Mouse (Mus musculus) limb, embryonic 13.5 days (tissue): ENCODE data around the gene Otub1. TPM values are rescaled to one million over a fixed set of nuclear protein-coding genes. Genes with fewer than 3 reads are reported as not detected.
A peak's percentile ranks its signal among the peaks of the same experiment; 100 is the strongest.

ENCODE experiments used
- ATAC-seq: fragments of 200-750 bp; cut with Nextera tagmentation; 2 replicates; pipeline ENCODE4 v1.8.0; 2017; ENCODE audit warnings: low read depth, moderate number of reproducible peaks, moderate TSS enrichment; ENCODE audit not compliant: low FRiP score
- H3K27ac ChIP-seq: fragments of 300-500 bp; sonication (generic); 2 replicates; pipeline ENCODE4 v1.5.1; 2015; ENCODE audit warnings: inconsistent platforms, mild to moderate bottlenecking, moderate library complexity
- H3K27me3 ChIP-seq: fragments of 300-500 bp; sonication (generic); 2 replicates; pipeline ENCODE4 v1.6.1; 2015; ENCODE audit warnings: mild to moderate bottlenecking, inconsistent platforms
- H3K36me3 ChIP-seq: fragments of 300-500 bp; sonication (generic); 2 replicates; pipeline ENCODE4 v1.6.1; 2015; ENCODE audit warnings: inconsistent platforms, mild to moderate bottlenecking, moderate library complexity
- H3K4me1 ChIP-seq: fragments of 300-500 bp; sonication (generic); 2 replicates; pipeline ENCODE4 v1.6.1; 2015; ENCODE audit warnings: inconsistent platforms
- H3K4me2 ChIP-seq: fragments of 300-500 bp; sonication (generic); replicated peaks from 2 replicates; pipeline ENCODE4 v1.6.1; 2015; ENCODE audit warnings: inconsistent platforms, mild to moderate bottlenecking, moderate library complexity
- H3K4me3 ChIP-seq: fragments of 300-500 bp; sonication (generic); 2 replicates; pipeline ENCODE4 v1.5.1; 2015; ENCODE audit warnings: moderate library complexity, mild to moderate bottlenecking, inconsistent platforms
- H3K9ac ChIP-seq: fragments of 300-500 bp; sonication (generic); 2 replicates; pipeline ENCODE4 v1.6.1; 2015; ENCODE audit warnings: mild to moderate bottlenecking, inconsistent platforms
- H3K9me3 ChIP-seq: fragments of 300-500 bp; sonication (generic); 2 replicates; pipeline ENCODE4 v1.6.1; 2016; ENCODE audit warnings: inconsistent platforms
- WGBS: fragments of 180-500 bp; shearing (Covaris S2); methylation state at CpG from one replicate; pipeline ENCODE4 v1.1.7; 2015; 5-methylcytosine and 5-hydroxymethylcytosine counted together
- polyA plus RNA-seq: library from polyadenylated mRNA; unstranded; fragments of >200 nt; fragmentation: Nextera tagmentation; extraction: Ambion mirVana; gene quantifications from 2 replicates; pipeline ENCODE4 v1.2.1, GENCODE M21; 2015

Otub1 gene
- 226 and 229 TPM in 2 replicates for polyA plus RNA-seq

- Histone ChIP-seq H3K4me2 (peak within 1 kb of the TSS; percentile 88), H3K9me3 (no peaks in the 10 kb centered on the region), H3K36me3 (peaks cover 34% of the 10 kb centered on the region), H3K9ac (peak within 1 kb of the TSS; percentile 85), H3K4me1 (peaks cover 27% of the 10 kb centered on the region), H3K27me3 (no peaks in the 10 kb centered on the region), H3K4me3 (peak within 1 kb of the TSS; percentile 87), H3K27ac (peak within 1 kb of the TSS; percentile 95)
- peak; percentile 96 for ATAC-seq
- under 1% methylated on average over 68 of the region's 79 CpGs for WGBS
Measured at GRCm38 (mm10) chr19:7205753-7206736, at the start of gene Otub1. Otub1 (minus strand) TSS chr19:7206316.

GRCm38 (mm10) chr19:7246021-7246420 is 39.9 kb upstream of the Otub1 start:
- no peak overlapping the region for H3K4me3 ChIP-seq
- H3K27ac ChIP-seq: no peak overlapping the region
- H3K36me3 ChIP-seq: no peaks in the 10 kb centered on the region
- WGBS: 67% methylated on average over 3 of the region's 3 CpGs
- H3K9ac ChIP-seq: no peak overlapping the region
- no peak for ATAC-seq
- peaks cover 4% of the 10 kb centered on the region for H3K4me1 ChIP-seq
- H3K4me2 ChIP-seq: no peak overlapping the region
- no peaks in the 10 kb centered on the region for H3K9me3 ChIP-seq
- no peaks in the 10 kb centered on the region for H3K27me3 ChIP-seq

- peaks cover 15% of the 10 kb centered on the region for H3K36me3 ChIP-seq
- H3K9me3 ChIP-seq: no peaks in the 10 kb centered on the region
- H3K4me3 ChIP-seq: peak within 1 kb of the TSS; percentile 73
- H3K9ac ChIP-seq: peak within 1 kb of the TSS; percentile 86
- ATAC-seq: peak; percentile 95
- peaks cover 26% of the 10 kb centered on the region for H3K4me1 ChIP-seq
- peak within 1 kb of the TSS; percentile 73; the same call in 1 of the 2 replicates for H3K27ac ChIP-seq
- under 1% methylated on average over 76 of the region's 80 CpGs for WGBS
- H3K4me2 ChIP-seq: peak within 1 kb of the TSS; percentile 94
- no peaks in the 10 kb centered on the region for H3K27me3 ChIP-seq
Measured at GRCm38 (mm10) chr19:7240782-7241690, 34.9 kb upstream of the Otub1 start, which contains the start of gene Naa40. Naa40 (minus strand) TSS chr19:7241183.

- Histone ChIP-seq H3K27me3 (no peaks in the 10 kb centered on the region), H3K9me3 (no peaks in the 10 kb centered on the region), H3K36me3 (peaks cover 17% of the 10 kb centered on the region), H3K9ac (peak overlapping the region; percentile 86), H3K4me3 (peak overlapping the region; percentile 73), H3K27ac (peak overlapping the region; percentile 73; the same call in 1 of the 2 replicates), H3K4me2 (peak overlapping the region; percentile 94), H3K4me1 (peaks cover 26% of the 10 kb centered on the region)
- 2% methylated on average over 13 of the region's 13 CpGs for WGBS
- no peak for ATAC-seq
Measured at GRCm38 (mm10) chr19:7240291-7240690, 34.2 kb upstream of the Otub1 start.

- peaks cover 17% of the 10 kb centered on the region for H3K36me3 ChIP-seq
- peak overlapping the region; percentile 73 for H3K4me3 ChIP-seq
- peaks cover 26% of the 10 kb centered on the region for H3K4me1 ChIP-seq
- H3K9ac ChIP-seq: peak overlapping the region; percentile 86
- no peaks in the 10 kb centered on the region for H3K9me3 ChIP-seq
- peak overlapping the region; percentile 94 for H3K4me2 ChIP-seq
- 84% methylated on average over 3 of the region's 3 CpGs for WGBS
- H3K27me3 ChIP-seq: no peaks in the 10 kb centered on the region
- no peak overlapping the region; the same call in 1 of the 2 replicates for H3K27ac ChIP-seq
- no peak for ATAC-seq
Measured at GRCm38 (mm10) chr19:7239574-7239973, 33.5 kb upstream of the Otub1 start.

GRCm38 (mm10) chr19:7236742-7237141 is 30.6 kb upstream of the Otub1 start:
- 89% methylated on average over 4 of the region's 4 CpGs for WGBS
- Histone ChIP-seq H3K4me3 (no peak overlapping the region), H3K9ac (no peak overlapping the region), H3K4me1 (peaks cover 26% of the 10 kb centered on the region), H3K9me3 (no peaks in the 10 kb centered on the region), H3K27me3 (no peaks in the 10 kb centered on the region), H3K36me3 (peaks cover 42% of the 10 kb centered on the region), H3K4me2 (no peak overlapping the region), H3K27ac (no peak overlapping the region)
- ATAC-seq: no peak

- ATAC-seq: no peak
- no peak overlapping the region for H3K27ac ChIP-seq
- peaks cover 21% of the 10 kb centered on the region for H3K4me1 ChIP-seq
- H3K27me3 ChIP-seq: no peaks in the 10 kb centered on the region
- H3K36me3 ChIP-seq: peaks cover 49% of the 10 kb centered on the region
- no peaks in the 10 kb centered on the region for H3K9me3 ChIP-seq
- H3K9ac ChIP-seq: no peak overlapping the region
- no peak overlapping the region for H3K4me2 ChIP-seq
- WGBS: 92% methylated on average over 2 of the region's 2 CpGs
- no peak overlapping the region for H3K4me3 ChIP-seq
Measured at GRCm38 (mm10) chr19:7236011-7236410, 29.9 kb upstream of the Otub1 start.

- no peak overlapping the region for H3K27ac ChIP-seq
- 90% methylated on average over 9 of the region's 9 CpGs for WGBS
- peaks cover 55% of the 10 kb centered on the region for H3K36me3 ChIP-seq
- no peaks in the 10 kb centered on the region for H3K27me3 ChIP-seq
- H3K9me3 ChIP-seq: no peaks in the 10 kb centered on the region
- peaks cover 21% of the 10 kb centered on the region for H3K4me1 ChIP-seq
- ATAC-seq: no peak
- H3K4me2 ChIP-seq: no peak overlapping the region
- no peak overlapping the region for H3K4me3 ChIP-seq
- H3K9ac ChIP-seq: no peak overlapping the region
Measured at GRCm38 (mm10) chr19:7235461-7235860, 29.3 kb upstream of the Otub1 start.

- WGBS: 61% methylated on average over 8 of the region's 8 CpGs
- ATAC-seq: peak; percentile 68; the same call in 1 of the 2 replicates
Measured at GRCm38 (mm10) chr19:7234537-7235221, 28.6 kb upstream of the Otub1 start.

GRCm38 (mm10) chr19:7226511-7226914 is 20.4 kb upstream of the Otub1 start:
- Histone ChIP-seq H3K9me3 (no peaks in the 10 kb centered on the region), H3K36me3 (peaks cover 63% of the 10 kb centered on the region), H3K4me3 (no peak overlapping the region), H3K27ac (no peak overlapping the region), H3K4me1 (no peaks in the 10 kb centered on the region), H3K27me3 (no peaks in the 10 kb centered on the region), H3K9ac (no peak overlapping the region), H3K4me2 (no peak overlapping the region)
- 79% methylated on average over 6 of the region's 6 CpGs for WGBS
- ATAC-seq: no peak

More at GRCm38 (mm10) chr19:7234537-7235221, 28.6 kb upstream of the Otub1 start:
- H3K27ac ChIP-seq: no peak overlapping the region
- H3K4me3 ChIP-seq: no peak overlapping the region
- H3K4me1 ChIP-seq: peaks cover 14% of the 10 kb centered on the region
- peaks cover 63% of the 10 kb centered on the region for H3K36me3 ChIP-seq
- no peaks in the 10 kb centered on the region for H3K9me3 ChIP-seq
- no peak overlapping the region for H3K4me2 ChIP-seq
- no peak overlapping the region for H3K9ac ChIP-seq
- H3K27me3 ChIP-seq: no peaks in the 10 kb centered on the region

- H3K27ac ChIP-seq: no peak overlapping the region
- no peak overlapping the region for H3K4me2 ChIP-seq
- no peaks in the 10 kb centered on the region for H3K9me3 ChIP-seq
- ATAC-seq: no peak
- 85% methylated on average over 9 of the region's 9 CpGs for WGBS
- no peaks in the 10 kb centered on the region for H3K4me1 ChIP-seq
- peak overlapping the region; percentile 31; the same call in 1 of the 2 replicates for H3K9ac ChIP-seq
- no peaks in the 10 kb centered on the region for H3K27me3 ChIP-seq
- no peak overlapping the region for H3K4me3 ChIP-seq
- peaks cover 49% of the 10 kb centered on the region for H3K36me3 ChIP-seq
Measured at GRCm38 (mm10) chr19:7225096-7225690, 19.1 kb upstream of the Otub1 start.
